Mouse (Mus musculus): Measurements from ENCODE around the gene Dleu7. TPM values are rescaled to one million over a fixed set of nuclear protein-coding genes. Genes with fewer than 3 reads are reported as not detected.
A peak's percentile ranks its signal among the peaks of the same experiment; 100 is the strongest.

The Dleu7 gene
- polyA plus RNA-seq, 1 experiment from 2014 or later: 1.2 TPM

GRCm38 (mm10) chr14:62273604-62274003 is 19.2 kb downstream of the Dleu7 start:
- H3K9ac ChIP-seq: no peak overlapping the region
- no peak overlapping the region for H3K4me3 ChIP-seq
- no peak overlapping the region for H3K27ac ChIP-seq (replicated peaks)
- H3K27me3 ChIP-seq (replicated peaks): no peaks in the 10 kb centered on the region
- ATAC-seq (ENCODE audit: extremely low read depth, insufficient number of reproducible peaks, low FRiP score, low TSS enrichment): no peak
- no peaks in the 10 kb centered on the region for H3K36me3 ChIP-seq
- H3K9me3 ChIP-seq: no peaks in the 10 kb centered on the region
- WGBS: 81% methylated on average over 3 of the region's 3 CpGs
- no peak overlapping the region for H3K4me2 ChIP-seq
- H3K4me1 ChIP-seq: no peaks in the 10 kb centered on the region

GRCm38 (mm10) chr14:62270698-62271396 is 22.0 kb downstream of the Dleu7 start:
- Histone ChIP-seq H3K27ac (replicated peaks) (peak overlapping the region; percentile 24; the same call in 1 of the 2 replicates), H3K9me3 (no peaks in the 10 kb centered on the region), H3K36me3 (no peaks in the 10 kb centered on the region), H3K4me1 (no peaks in the 10 kb centered on the region), H3K4me3 (no peak overlapping the region), H3K27me3 (replicated peaks) (no peaks in the 10 kb centered on the region), H3K9ac (no peak overlapping the region), H3K4me2 (no peak overlapping the region)
- ATAC-seq (ENCODE audit: extremely low read depth, insufficient number of reproducible peaks, low FRiP score, low TSS enrichment): no peak
- 81% methylated on average over 12 of the region's 12 CpGs for WGBS

GRCm38 (mm10) chr14:62258978-62259536 is 33.8 kb downstream of the Dleu7 start:
- Histone ChIP-seq H3K9ac (0 out of 2 replicates have a peak overlapping the region, but pooled peaks have one; percentile 8), H3K36me3 (no peaks in the 10 kb centered on the region), H3K27ac (replicated peaks) (peak overlapping the region; percentile 77), H3K27me3 (replicated peaks) (no peaks in the 10 kb centered on the region), H3K4me3 (no peak overlapping the region), H3K4me2 (no peak overlapping the region), H3K9me3 (no peaks in the 10 kb centered on the region), H3K4me1 (peaks cover 35% of the 10 kb centered on the region)
- WGBS: 27% methylated on average over 10 of the region's 10 CpGs
- ATAC-seq (ENCODE audit: extremely low read depth, insufficient number of reproducible peaks, low FRiP score, low TSS enrichment): no peak

- 16% methylated on average over 6 of the region's 6 CpGs for WGBS
- H3K9ac ChIP-seq: no peak overlapping the region
- no peaks in the 10 kb centered on the region for H3K36me3 ChIP-seq
- H3K27me3 ChIP-seq (replicated peaks): no peaks in the 10 kb centered on the region
- H3K4me1 ChIP-seq: peaks cover 35% of the 10 kb centered on the region
- no peak for ATAC-seq (ENCODE audit: extremely low read depth, insufficient number of reproducible peaks, low FRiP score, low TSS enrichment)
- peak overlapping the region; percentile 77 for H3K27ac ChIP-seq (replicated peaks)
- H3K9me3 ChIP-seq: no peaks in the 10 kb centered on the region
- H3K4me3 ChIP-seq: no peak overlapping the region
- no peak overlapping the region for H3K4me2 ChIP-seq
Observed at GRCm38 (mm10) chr14:62258125-62258524, 34.7 kb downstream of the Dleu7 start.

DNA sequence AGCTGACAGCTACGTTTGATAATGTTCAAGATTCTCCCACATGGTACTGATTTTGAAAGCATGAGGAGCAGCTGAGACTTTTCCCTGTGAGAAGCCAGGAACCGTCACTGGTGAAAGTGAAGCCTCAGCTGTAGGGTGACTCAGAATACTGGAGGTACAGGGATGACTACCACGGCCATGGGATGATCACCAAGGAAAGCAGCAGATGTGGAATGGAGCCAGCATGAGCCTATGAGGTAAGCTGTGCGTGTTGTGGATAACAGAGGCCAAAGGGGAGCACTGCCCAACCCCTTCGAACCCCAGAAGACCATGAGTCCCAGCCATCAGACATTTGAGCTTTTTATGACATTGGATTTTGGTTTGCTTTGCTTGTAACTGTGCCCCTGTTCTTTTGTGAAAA is 36.8 kb downstream of the Dleu7 start:
- Histone ChIP-seq H3K9ac (no peak overlapping the region), H3K4me3 (no peak overlapping the region), H3K4me1 (peaks cover 35% of the 10 kb centered on the region), H3K36me3 (no peaks in the 10 kb centered on the region), H3K27ac (replicated peaks) (no peak overlapping the region), H3K27me3 (replicated peaks) (no peaks in the 10 kb centered on the region), H3K9me3 (no peaks in the 10 kb centered on the region), H3K4me2 (no peak overlapping the region)
- 70% methylated on average over 5 of the region's 5 CpGs for WGBS
- ATAC-seq (ENCODE audit: extremely low read depth, insufficient number of reproducible peaks, low FRiP score, low TSS enrichment): no peak

- ATAC-seq (ENCODE audit: extremely low read depth, insufficient number of reproducible peaks, low FRiP score, low TSS enrichment): no peak
- H3K4me3 ChIP-seq: no peak overlapping the region
- H3K4me1 ChIP-seq: peaks cover 20% of the 10 kb centered on the region
- H3K4me2 ChIP-seq: no peak overlapping the region
- no peaks in the 10 kb centered on the region for H3K9me3 ChIP-seq
- H3K27ac ChIP-seq (replicated peaks): no peak overlapping the region
- H3K27me3 ChIP-seq (replicated peaks): no peaks in the 10 kb centered on the region
- WGBS: 63% methylated on average over 8 of the region's 8 CpGs
- H3K9ac ChIP-seq: no peak overlapping the region
- H3K36me3 ChIP-seq: no peaks in the 10 kb centered on the region
Observed at GRCm38 (mm10) chr14:62254371-62254770, 38.5 kb downstream of the Dleu7 start.

- Histone ChIP-seq H3K4me1 (0 out of 2 replicates have a peak, but pooled peaks cover 3% of the 10 kb centered on the region), H3K36me3 (no peaks in the 10 kb centered on the region), H3K27ac (replicated peaks) (no peak overlapping the region), H3K27me3 (replicated peaks) (no peaks in the 10 kb centered on the region), H3K4me2 (no peak overlapping the region), H3K4me3 (no peak overlapping the region), H3K9ac (no peak overlapping the region), H3K9me3 (no peaks in the 10 kb centered on the region)
- no peak for ATAC-seq (ENCODE audit: extremely low read depth, insufficient number of reproducible peaks, low FRiP score, low TSS enrichment)
- 8% methylated on average over 4 of the region's 4 CpGs for WGBS
Observed at GRCm38 (mm10) chr14:62251999-62252398, 40.8 kb downstream of the Dleu7 start.

DNA sequence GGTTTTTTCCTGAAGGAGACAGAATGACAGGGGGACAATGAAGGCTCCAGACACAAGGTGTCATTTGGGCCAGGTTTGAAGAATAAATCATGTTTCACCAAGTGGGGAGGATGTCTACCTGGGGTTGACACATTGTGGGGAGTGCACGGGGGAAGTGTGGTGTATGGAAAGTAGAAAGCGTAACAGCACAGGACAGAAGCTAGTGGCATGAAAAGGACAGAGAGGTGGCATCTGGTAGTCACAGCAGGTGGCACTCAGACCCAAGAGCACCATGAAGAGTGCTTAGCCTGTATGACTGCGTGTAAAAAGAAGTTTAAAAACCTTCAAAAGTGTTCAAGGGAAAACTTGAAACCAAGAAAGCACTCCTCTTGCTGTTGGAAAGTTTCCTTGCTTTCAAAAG is 42.8 kb downstream of the Dleu7 start:
- Histone ChIP-seq H3K4me2 (no peak overlapping the region), H3K27me3 (replicated peaks) (no peaks in the 10 kb centered on the region), H3K4me3 (no peak overlapping the region), H3K9ac (no peak overlapping the region), H3K36me3 (no peaks in the 10 kb centered on the region), H3K4me1 (peaks cover 8% of the 10 kb centered on the region; the same call in 1 of the 2 replicates), H3K27ac (replicated peaks) (no peak overlapping the region), H3K9me3 (no peaks in the 10 kb centered on the region)
- ATAC-seq (ENCODE audit: extremely low read depth, insufficient number of reproducible peaks, low FRiP score, low TSS enrichment): no peak
- 79% methylated on average over 3 of the region's 3 CpGs for WGBS

DNA sequence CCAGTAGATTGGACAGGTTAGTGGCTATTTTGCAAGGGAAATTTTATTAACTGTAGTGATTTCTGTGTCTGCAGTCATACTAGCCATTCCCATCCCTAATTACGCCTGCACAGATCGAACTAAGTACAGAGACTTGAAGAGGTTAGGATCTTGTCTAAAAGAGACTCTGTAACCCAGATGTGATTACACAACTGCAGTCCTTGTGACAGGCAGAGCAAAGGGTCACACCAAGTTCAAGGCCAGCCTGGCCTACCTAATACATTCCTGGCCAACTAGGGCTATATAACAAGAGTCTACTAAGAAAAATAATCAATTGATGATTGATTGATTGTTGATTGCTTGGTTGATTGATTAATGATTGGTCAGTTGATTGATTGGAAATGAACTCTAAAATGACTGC is 43.6 kb downstream of the Dleu7 start:
- Histone ChIP-seq H3K27ac (replicated peaks) (no peak overlapping the region), H3K9ac (no peak overlapping the region), H3K4me1 (peaks cover 8% of the 10 kb centered on the region), H3K4me2 (no peak overlapping the region), H3K9me3 (no peaks in the 10 kb centered on the region), H3K27me3 (replicated peaks) (no peaks in the 10 kb centered on the region), H3K36me3 (no peaks in the 10 kb centered on the region), H3K4me3 (no peak overlapping the region)
- WGBS: 79% methylated on average over 2 of the region's 2 CpGs
- no peak for ATAC-seq (ENCODE audit: extremely low read depth, insufficient number of reproducible peaks, low FRiP score, low TSS enrichment)

GRCm38 (mm10) chr14:62248796-62249195 is 44.1 kb downstream of the Dleu7 start:
- H3K27ac ChIP-seq (replicated peaks): no peak overlapping the region
- no peaks in the 10 kb centered on the region for H3K9me3 ChIP-seq
- H3K9ac ChIP-seq: no peak overlapping the region
- no peaks in the 10 kb centered on the region for H3K27me3 ChIP-seq (replicated peaks)
- H3K36me3 ChIP-seq: no peaks in the 10 kb centered on the region
- H3K4me3 ChIP-seq: no peak overlapping the region
- peaks cover 12% of the 10 kb centered on the region for H3K4me1 ChIP-seq
- ATAC-seq (ENCODE audit: extremely low read depth, insufficient number of reproducible peaks, low FRiP score, low TSS enrichment): no peak
- 74% methylated on average over 10 of the region's 10 CpGs for WGBS
- no peak overlapping the region for H3K4me2 ChIP-seq

DNA sequence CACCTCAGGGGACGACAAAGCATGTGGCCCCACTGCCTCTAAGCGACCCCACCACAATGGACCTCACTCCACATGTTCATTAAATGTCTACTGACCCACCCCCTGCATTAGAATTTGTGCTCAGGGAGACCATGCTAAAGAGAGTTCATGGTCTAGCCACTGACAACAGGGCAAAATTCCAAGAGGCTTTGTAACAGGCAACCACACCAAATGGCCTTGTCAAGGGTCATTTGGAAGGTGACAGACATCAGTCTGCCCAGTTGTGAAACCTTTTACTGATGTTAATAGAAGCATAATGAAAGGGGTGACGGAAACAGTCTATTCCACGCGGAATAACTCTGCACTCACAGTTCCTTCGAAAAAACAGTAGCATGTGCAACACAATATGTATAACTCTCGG is 44.5 kb downstream of the Dleu7 start:
- Histone ChIP-seq H3K9me3 (no peaks in the 10 kb centered on the region), H3K27me3 (replicated peaks) (no peaks in the 10 kb centered on the region), H3K36me3 (no peaks in the 10 kb centered on the region), H3K4me3 (no peak overlapping the region), H3K9ac (no peak overlapping the region), H3K27ac (replicated peaks) (no peak overlapping the region), H3K4me2 (no peak overlapping the region), H3K4me1 (peaks cover 16% of the 10 kb centered on the region)
- 77% methylated on average over 7 of the region's 7 CpGs for WGBS
- ATAC-seq (ENCODE audit: extremely low read depth, insufficient number of reproducible peaks, low FRiP score, low TSS enrichment): no peak

DNA sequence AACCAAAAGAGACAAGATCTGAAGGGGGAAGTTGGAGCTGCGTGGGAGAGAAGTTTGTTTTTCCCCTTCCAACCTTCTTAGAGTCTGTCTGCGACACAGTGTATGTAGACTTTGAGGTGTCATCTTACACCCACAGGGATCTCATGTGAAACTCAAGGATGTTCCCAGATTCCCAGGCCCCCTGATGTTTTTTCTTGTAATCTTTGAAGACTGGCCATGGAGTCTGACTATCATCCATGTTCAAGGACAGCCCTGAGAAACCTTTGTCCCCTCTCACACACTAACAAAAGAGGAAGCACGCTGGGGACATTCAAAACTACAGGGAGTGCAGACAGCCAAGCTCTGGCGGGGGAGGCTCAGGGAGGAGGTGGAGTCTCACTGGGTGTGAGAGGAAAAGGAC is 47.3 kb downstream of the Dleu7 start:
- no peak for ATAC-seq (ENCODE audit: extremely low read depth, insufficient number of reproducible peaks, low FRiP score, low TSS enrichment)
- WGBS: 25% methylated on average over 4 of the region's 4 CpGs

More for the DNA sequence above, 47.3 kb downstream of the Dleu7 start:
- H3K27ac ChIP-seq (replicated peaks): no peak overlapping the region
- H3K9me3 ChIP-seq: no peaks in the 10 kb centered on the region
- H3K36me3 ChIP-seq: no peaks in the 10 kb centered on the region
- no peaks in the 10 kb centered on the region for H3K27me3 ChIP-seq (replicated peaks)
- peaks cover 18% of the 10 kb centered on the region for H3K4me1 ChIP-seq
- H3K4me3 ChIP-seq: no peak overlapping the region
- H3K9ac ChIP-seq: no peak overlapping the region
- H3K4me2 ChIP-seq: no peak overlapping the region
